Mouse (Mus musculus): ENCODE results near the gene Vmn1r78. TPM values are rescaled to one million over a fixed set of nuclear protein-coding genes. Genes with fewer than 3 reads are reported as not detected.
"Not testable (repeated sequence)": the region's sequence is repeated elsewhere in the genome, so short reads cannot be mapped to it uniquely, and the experiment has no call there.

Gene Vmn1r78
- total RNA-seq (2022): not detected

DNA sequence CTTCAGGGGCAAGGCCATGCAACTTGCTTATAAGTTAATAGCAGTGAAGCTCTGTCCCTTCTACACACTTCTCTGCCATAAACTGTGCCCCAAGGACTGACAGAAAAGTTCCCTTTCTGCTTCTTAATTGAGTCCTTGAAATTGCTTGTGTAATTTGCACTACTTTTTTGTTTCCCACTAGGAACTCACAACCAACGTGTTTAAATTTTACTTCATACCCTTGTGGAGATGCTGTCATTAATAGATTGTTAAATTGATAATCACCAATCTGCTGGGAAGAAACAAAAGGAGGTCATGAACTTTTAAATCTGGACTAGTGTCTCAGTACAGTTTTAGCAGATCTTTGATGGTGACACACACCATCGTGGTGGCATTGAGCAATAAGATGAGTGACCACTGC lies at the start of gene Vmn1r78:
Gene Vmn1r78, plus strand, starts transcription at position 301 of the 400 bp plus-strand sequence.
- no peak for DNase-seq

DNA sequence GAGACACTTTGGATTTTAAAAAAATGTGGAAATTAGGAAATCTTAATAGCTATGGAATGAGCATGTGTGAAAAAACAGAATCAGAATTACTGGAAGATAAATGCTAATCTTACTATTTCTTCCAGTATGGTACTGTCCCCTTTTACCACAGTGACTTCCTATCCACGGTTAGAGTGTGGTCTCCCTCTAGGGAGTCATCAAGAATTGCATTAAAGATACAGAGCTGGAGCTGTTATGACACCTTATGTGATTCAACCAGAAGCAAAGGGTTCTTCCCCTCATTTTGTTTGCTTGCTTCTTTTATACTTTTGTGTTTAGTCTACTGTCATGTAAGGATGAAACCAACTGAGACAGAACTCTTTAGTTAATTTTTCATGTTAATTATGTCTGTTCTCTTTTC lies 6.4 kb downstream of the Vmn1r78 start:
- not testable (repeated sequence) for DNase-seq

DNA sequence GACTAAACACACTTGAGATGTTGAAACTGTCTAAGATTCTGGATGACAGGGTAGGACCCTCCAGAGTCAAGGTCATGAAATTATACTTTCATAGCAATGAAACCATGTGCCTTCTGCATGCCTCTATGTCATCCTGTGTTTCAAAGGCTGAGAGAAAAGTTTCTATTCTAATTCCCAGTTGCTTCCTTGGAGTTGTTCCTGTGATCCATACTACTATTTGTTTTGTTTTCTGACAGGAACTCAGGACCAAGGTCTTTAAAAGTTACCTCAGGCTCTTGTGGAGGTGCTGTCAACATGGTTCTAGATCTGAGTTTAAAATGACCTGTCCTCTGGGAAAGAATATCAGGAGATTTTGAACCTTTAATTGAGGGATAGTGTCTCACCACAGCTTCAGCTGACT lies 20.9 kb downstream of the Vmn1r78 start, which contains the start of gene Vmn1r79:
Gene Vmn1r79, plus strand, starts transcription at position 301 of the 400 bp plus-strand sequence.
- DNase-seq: not testable (repeated sequence)

DNA sequence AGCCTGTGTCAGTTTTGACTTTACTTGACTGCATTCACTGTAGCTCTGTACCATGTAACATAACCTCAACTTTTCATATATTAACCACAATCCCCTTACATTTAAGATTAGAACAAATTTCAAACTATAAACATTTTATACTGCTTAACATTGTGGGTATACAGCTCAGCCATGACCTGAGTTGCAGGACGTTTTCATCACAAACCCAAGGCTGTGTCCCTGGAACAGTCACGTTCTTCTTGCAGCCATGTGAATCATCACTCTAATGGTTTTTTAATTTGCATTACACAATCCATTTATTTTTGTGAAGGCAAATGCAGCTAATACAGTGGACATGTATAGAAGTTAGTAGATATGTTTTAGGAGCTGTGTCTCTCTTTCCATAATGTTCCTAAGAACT lies 22.9 kb downstream of the Vmn1r78 start:
- peak; percentile 40 for DNase-seq

DNA sequence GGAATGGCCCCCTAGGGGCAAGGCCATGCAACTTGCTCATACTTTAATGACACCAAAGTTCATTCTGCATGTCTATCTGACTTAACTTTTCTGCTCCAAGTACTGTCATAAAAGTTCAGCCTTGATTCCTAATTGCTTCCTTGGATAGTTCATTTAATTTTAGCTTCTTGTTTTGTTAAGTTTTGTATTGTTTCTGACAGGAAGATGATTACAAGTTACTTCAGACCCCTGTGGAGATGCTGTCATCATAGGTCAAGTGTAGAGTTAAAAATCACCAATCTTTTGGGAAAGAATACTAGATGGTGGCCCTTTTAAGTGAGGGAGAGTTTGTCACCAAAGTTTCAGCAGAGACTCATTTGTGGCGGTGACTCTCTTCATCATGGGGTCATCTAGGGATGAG lies 38.9 kb downstream of the Vmn1r78 start, which contains the start of gene Vmn1r80:
Gene Vmn1r80, plus strand, starts transcription at position 301 of the 400 bp plus-strand sequence.
- no peak for DNase-seq

DNA sequence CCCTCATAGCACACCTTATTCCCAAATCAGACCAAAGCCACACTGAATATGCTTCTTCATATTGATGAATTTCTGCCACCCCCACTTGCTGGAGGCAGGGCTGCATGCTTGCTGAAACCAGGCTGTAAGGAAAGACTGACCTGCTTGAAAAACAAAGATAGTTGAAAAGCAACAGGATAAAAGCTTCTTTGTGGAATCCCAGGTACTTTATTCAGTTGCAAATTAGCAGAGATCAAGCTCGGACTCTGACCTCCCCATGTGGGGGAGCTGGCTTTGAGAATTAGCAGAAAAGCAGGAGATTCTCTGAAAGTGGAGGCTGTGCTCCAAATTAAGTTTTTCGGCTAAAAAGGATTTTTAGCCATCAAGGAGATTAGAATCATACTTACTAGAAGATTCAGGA lies 54.1 kb downstream of the Vmn1r78 start:
- no peak for DNase-seq

Other genes starting within 250 kb of the Vmn1r78 start
- gene Vmn1r76, start 212.0 kb upstream of the Vmn1r78 start, total RNA-seq (2022): not detected
- not detected for gene Vmn1r77, start 113.5 kb upstream of the Vmn1r78 start, total RNA-seq (2022)
- under 1 TPM in 1 of 4 experiments, not detected in 3; 0.03 TPM for gene Vmn1r79, start 21.0 kb downstream of the Vmn1r78 start, total RNA-seq (2022)
- gene Vmn1r80, start 39.0 kb downstream of the Vmn1r78 start, total RNA-seq (2022): not detected
- not detected for gene Vmn1r81, start 118.0 kb downstream of the Vmn1r78 start, total RNA-seq (2022)
- gene Vmn1r82, start 150.2 kb downstream of the Vmn1r78 start, total RNA-seq (2022): not detected
- gene Vmn1r83, start 179.2 kb downstream of the Vmn1r78 start, total RNA-seq (2022): not detected
- gene Vmn1r84, start 219.0 kb downstream of the Vmn1r78 start, total RNA-seq (2022): not detected